Mouse (Mus musculus) E14TG2a.4 (cell line): ENCODE measurements around the gene Zfp800.

Experiments
- H3K27me3 ChIP-seq: 2 replicates; pipeline ENCODE4 v1.6.1; 2014; ENCODE audit warnings: low read length, control low read depth; ENCODE audit not compliant: insufficient read depth
- H3K36me3 ChIP-seq: 2 replicates; pipeline ENCODE4 v1.6.1; 2014; ENCODE audit warnings: low read length, control low read depth; ENCODE audit not compliant: insufficient read depth
- H3K4me1 ChIP-seq: replicated peaks from 2 replicates; pipeline ENCODE4 v1.6.1; 2014; ENCODE audit warnings: low read depth, low read length, control low read depth
- H3K4me3 ChIP-seq: replicated peaks from 2 replicates; pipeline ENCODE4 v1.5.1; 2014; ENCODE audit warnings: mild to moderate bottlenecking, low read length
- H3K9me3 ChIP-seq: 2 replicates; pipeline ENCODE4 v1.6.1; 2014; ENCODE audit warnings: low read length, control low read depth
- CTCF ChIP-seq: conservative IDR thresholded peaks from 2 replicates; pipeline ENCODE4 v1.5.1; 2014; ENCODE audit warnings: low read length
- NANOG ChIP-seq: IDR thresholded peaks from 2 replicates; pipeline ENCODE4 v1.6.1; 2014; ENCODE audit warnings: borderline replicate concordance, low read length, mixed read lengths
- POU5F1 ChIP-seq: IDR thresholded peaks from 2 replicates; pipeline ENCODE4 v1.6.1; 2014; ENCODE audit warnings: low read length, borderline replicate concordance

Gene Zfp800

GRCm38 (mm10) chr6:28332546-28332945, 65.3 kb downstream of the Zfp800 start:
- no peak overlapping the region for H3K4me3 ChIP-seq
- H3K27me3 ChIP-seq: no peaks in the 10 kb centered on the region
- H3K4me1 ChIP-seq: no peaks in the 10 kb centered on the region
- no peaks in the 10 kb centered on the region for H3K9me3 ChIP-seq
- TF ChIP-seq POU5F1 (no peak), NANOG (no peak), CTCF (no peak)
- H3K36me3 ChIP-seq: no peaks in the 10 kb centered on the region

- H3K4me1 ChIP-seq: no peaks in the 10 kb centered on the region
- H3K36me3 ChIP-seq: no peaks in the 10 kb centered on the region
- TF ChIP-seq CTCF (no peak), NANOG (no peak), POU5F1 (no peak)
- no peaks in the 10 kb centered on the region for H3K9me3 ChIP-seq
- no peak overlapping the region for H3K4me3 ChIP-seq
- H3K27me3 ChIP-seq: no peaks in the 10 kb centered on the region
Observed at GRCm38 (mm10) chr6:28329815-28330214, 68.0 kb downstream of the Zfp800 start.

GRCm38 (mm10) chr6:28329002-28329596, 68.7 kb downstream of the Zfp800 start:
- Histone ChIP-seq H3K4me1 (no peaks in the 10 kb centered on the region), H3K4me3 (no peak overlapping the region), H3K36me3 (no peaks in the 10 kb centered on the region), H3K9me3 (0 out of 2 replicates have a peak, but pooled peaks cover under 1% of the 10 kb centered on the region), H3K27me3 (no peaks in the 10 kb centered on the region)
- no peak for TF ChIP-seq NANOG
- TF ChIP-seq POU5F1: no peak
- no peak for TF ChIP-seq CTCF

- H3K36me3 ChIP-seq: no peaks in the 10 kb centered on the region
- no peak overlapping the region for H3K4me3 ChIP-seq
- H3K4me1 ChIP-seq: no peaks in the 10 kb centered on the region
- TF ChIP-seq POU5F1: no peak
- no peak for TF ChIP-seq CTCF
- no peak for TF ChIP-seq NANOG
- no peaks in the 10 kb centered on the region for H3K27me3 ChIP-seq
- peaks cover 20% of the 10 kb centered on the region for H3K9me3 ChIP-seq
Observed at GRCm38 (mm10) chr6:28326720-28327119, 71.1 kb downstream of the Zfp800 start.

GRCm38 (mm10) chr6:28322399-28322798, 75.4 kb downstream of the Zfp800 start:
- H3K9me3 ChIP-seq: peaks cover 20% of the 10 kb centered on the region
- no peaks in the 10 kb centered on the region for H3K27me3 ChIP-seq
- H3K36me3 ChIP-seq: no peaks in the 10 kb centered on the region
- peaks cover 5% of the 10 kb centered on the region for H3K4me1 ChIP-seq
- TF ChIP-seq POU5F1 (no peak), CTCF (no peak), NANOG (no peak)
- no peak overlapping the region for H3K4me3 ChIP-seq

GRCm38 (mm10) chr6:28319648-28320270, 78.0 kb downstream of the Zfp800 start:
- no peaks in the 10 kb centered on the region for H3K27me3 ChIP-seq
- peaks cover 5% of the 10 kb centered on the region for H3K4me1 ChIP-seq
- TF ChIP-seq CTCF (no peak), POU5F1 (no peak), NANOG (no peak)
- H3K9me3 ChIP-seq: peaks cover 22% of the 10 kb centered on the region
- H3K4me3 ChIP-seq: no peak overlapping the region
- H3K36me3 ChIP-seq: no peaks in the 10 kb centered on the region

- Histone ChIP-seq H3K36me3 (no peaks in the 10 kb centered on the region), H3K9me3 (peaks cover 21% of the 10 kb centered on the region), H3K27me3 (no peaks in the 10 kb centered on the region), H3K4me3 (no peak overlapping the region), H3K4me1 (peaks cover 5% of the 10 kb centered on the region)
- TF ChIP-seq POU5F1 (no peak), NANOG (no peak), CTCF (no peak)
Observed at GRCm38 (mm10) chr6:28318820-28319573, 78.8 kb downstream of the Zfp800 start.

GRCm38 (mm10) chr6:28315208-28315607, 82.6 kb downstream of the Zfp800 start:
- no peaks in the 10 kb centered on the region for H3K36me3 ChIP-seq
- no peaks in the 10 kb centered on the region for H3K27me3 ChIP-seq
- no peak for TF ChIP-seq NANOG
- TF ChIP-seq POU5F1: no peak
- TF ChIP-seq CTCF: no peak
- H3K9me3 ChIP-seq: 0 out of 2 replicates have a peak, but pooled peaks cover 3% of the 10 kb centered on the region
- H3K4me1 ChIP-seq: peaks cover 5% of the 10 kb centered on the region
- H3K4me3 ChIP-seq: no peak overlapping the region
